Mouse (Mus musculus) neural tube, embryonic 14.5 days (tissue): Measurements from ENCODE around the gene Cnksr3. TPM values are rescaled to one million over a fixed set of nuclear protein-coding genes. Genes with fewer than 3 reads are reported as not detected.

Source experiments
- polyA plus RNA-seq: library from polyadenylated mRNA; unstranded; fragments of >200 nt; fragmentation: Nextera tagmentation; extraction: Ambion mirVana; gene quantifications from 2 replicates; pipeline ENCODE4 v1.2.1, GENCODE M21; 2014

Gene Cnksr3
- polyA plus RNA-seq, 1 experiment from 2014 or later, result 1.0 TPM

Other genes with a start within 250 kb of the Cnksr3 start
- gene Ipcef1, start 159.8 kb downstream of the Cnksr3 start, polyA plus RNA-seq, result 3.3 and 5.4 TPM in 2 replicates